Mouse (Mus musculus): ENCODE measurements around the gene Gprc5c. TPM values are rescaled to one million over a fixed set of nuclear protein-coding genes. Genes with fewer than 3 reads are reported as not detected.
A peak's percentile ranks its signal among the peaks of the same experiment; 100 is the strongest.

The Gprc5c gene
- 3.7 and 9.0 TPM in 2 replicates for polyA plus RNA-seq (2014; fragmentation: Nextera tagmentation; extraction: Ambion mirVana)

DNA sequence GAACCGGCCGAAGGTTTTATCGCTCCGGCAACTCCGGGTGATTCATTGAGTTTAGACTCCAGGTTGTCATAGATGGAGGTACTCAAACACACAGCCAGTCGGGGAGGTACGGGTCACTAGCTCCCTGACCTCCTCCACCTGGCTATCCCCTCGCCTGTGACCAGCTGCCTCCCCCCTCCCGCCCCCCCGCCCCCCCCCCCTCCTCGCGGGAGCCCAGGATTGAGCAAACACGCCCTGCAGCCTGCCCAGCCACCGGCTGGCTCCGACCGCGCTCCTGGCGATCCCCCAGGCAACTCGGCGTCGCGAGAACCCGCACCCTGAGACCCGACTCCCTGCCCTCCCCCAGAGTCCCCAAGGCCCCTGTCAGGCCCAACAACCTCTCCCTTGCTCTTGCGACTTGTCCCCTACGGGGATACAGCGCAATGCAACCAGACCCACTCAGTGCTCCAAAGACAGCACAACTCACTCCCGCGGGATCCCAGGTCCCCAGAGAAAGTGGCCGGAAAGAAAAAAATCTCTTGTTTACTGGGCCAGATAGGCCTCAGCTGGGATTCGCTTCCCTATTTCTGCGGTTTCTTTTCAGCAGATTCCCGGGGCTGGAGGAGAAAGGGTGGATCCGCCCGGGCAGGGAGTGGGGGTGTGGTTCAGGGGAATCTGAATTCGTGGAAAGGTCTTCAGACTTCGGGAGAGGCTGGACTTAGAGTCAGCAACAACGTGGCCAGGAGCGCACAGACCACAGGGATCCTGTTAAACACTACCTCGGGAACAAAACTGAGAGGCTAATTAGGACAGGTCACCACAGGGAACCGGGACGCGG is at the start of gene Gprc5c:
Gene Gprc5c (plus strand): TSS at position 701 of the 817 bp plus-strand sequence.
- Histone ChIP-seq H3K9me3 (ENCODE audit: control insufficient read depth, low read length) (no peaks in the 10 kb centered on the region), H3K9ac (replicated peaks; ENCODE audit: low read depth, low read length) (peak within 1 kb of the TSS; percentile 51), H3K4me3 (ENCODE audit: low read depth, low read length) (peak within 1 kb of the TSS; percentile 56), H3K4me2 (ENCODE audit: low read depth, low read length) (peak within 1 kb of the TSS; percentile 99), H3K36me3 (ENCODE audit: control insufficient read depth, insufficient read depth, low read length) (no peaks in the 10 kb centered on the region), H3K4me1 (ENCODE audit: control insufficient read depth, insufficient read depth, low read length) (0 out of 2 replicates have a peak, but pooled peaks cover 13% of the 10 kb centered on the region), H3K27ac (ENCODE audit: low read depth, low read length) (no peak within 1 kb of the TSS), H3K27me3 (ENCODE audit: control insufficient read depth, insufficient read depth, low read length) (peaks cover 31% of the 10 kb centered on the region)
- no peak for ATAC-seq (ENCODE audit: low read depth)
- WGBS, result under 1% methylated on average over 27 of the region's 43 CpGs

GRCm38 (mm10) chr11:114801906-114802305 is 49.0 kb upstream of the Gprc5c start:
- no peak for ATAC-seq (ENCODE audit: low read depth)
- Histone ChIP-seq H3K4me1 (ENCODE audit: control insufficient read depth, insufficient read depth, low read length) (0 out of 2 replicates have a peak, but pooled peaks cover 2% of the 10 kb centered on the region), H3K36me3 (ENCODE audit: control insufficient read depth, insufficient read depth, low read length) (no peaks in the 10 kb centered on the region), H3K4me3 (ENCODE audit: low read depth, low read length) (no peak overlapping the region), H3K27ac (ENCODE audit: low read depth, low read length) (no peak overlapping the region), H3K9ac (replicated peaks; ENCODE audit: low read depth, low read length) (no peak overlapping the region), H3K9me3 (ENCODE audit: control insufficient read depth, low read length) (no peaks in the 10 kb centered on the region), H3K27me3 (ENCODE audit: control insufficient read depth, insufficient read depth, low read length) (no peaks in the 10 kb centered on the region), H3K4me2 (ENCODE audit: low read depth, low read length) (no peak overlapping the region)
- WGBS, result 97% methylated on average over 1 of the region's 1 CpGs

DNA sequence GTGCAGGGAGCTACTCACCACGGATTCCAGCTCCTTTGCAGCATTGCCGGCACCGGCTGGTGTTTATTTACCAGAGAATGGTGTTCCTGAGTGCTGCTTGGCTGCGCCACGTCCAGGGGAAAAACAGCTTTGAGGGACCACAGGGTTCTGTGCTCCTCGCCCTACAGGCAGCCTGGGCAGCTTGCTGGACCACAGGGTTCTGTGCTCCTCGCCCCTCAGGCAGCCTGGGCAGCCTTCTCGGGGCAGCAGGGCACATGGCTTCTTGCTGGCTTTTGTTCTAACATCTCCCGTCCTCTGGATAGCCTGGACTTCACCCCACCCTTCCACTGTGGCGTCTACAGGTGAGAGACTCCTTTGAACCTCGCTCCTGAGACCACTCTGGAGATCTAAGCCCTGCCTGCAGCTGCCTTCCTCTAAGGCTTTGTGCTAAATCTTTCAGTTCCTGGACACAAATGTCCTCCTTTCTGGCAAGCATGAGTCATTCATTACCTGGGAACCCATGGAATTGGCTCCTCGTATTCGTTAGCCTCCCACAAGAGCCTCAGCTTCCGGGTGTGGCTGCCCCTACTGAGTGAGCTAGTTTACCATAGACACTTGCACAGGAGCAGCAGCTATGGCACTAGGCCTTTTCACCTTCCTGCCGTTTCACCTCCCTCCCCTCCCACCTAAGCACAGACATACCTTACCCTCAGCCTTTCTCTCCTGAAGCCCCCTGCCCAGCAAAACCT is 48.2 kb upstream of the Gprc5c start:
- Histone ChIP-seq H3K27ac (ENCODE audit: low read depth, low read length) (no peak overlapping the region), H3K4me3 (ENCODE audit: low read depth, low read length) (no peak overlapping the region), H3K36me3 (ENCODE audit: control insufficient read depth, insufficient read depth, low read length) (no peaks in the 10 kb centered on the region), H3K4me1 (ENCODE audit: control insufficient read depth, insufficient read depth, low read length) (0 out of 2 replicates have a peak, but pooled peaks cover 6% of the 10 kb centered on the region), H3K9ac (replicated peaks; ENCODE audit: low read depth, low read length) (no peak overlapping the region), H3K9me3 (ENCODE audit: control insufficient read depth, low read length) (no peaks in the 10 kb centered on the region), H3K27me3 (ENCODE audit: control insufficient read depth, insufficient read depth, low read length) (no peaks in the 10 kb centered on the region), H3K4me2 (ENCODE audit: low read depth, low read length) (no peak overlapping the region)
- no peak for ATAC-seq (ENCODE audit: low read depth)
- 66% methylated on average over 15 of the region's 15 CpGs for WGBS

DNA sequence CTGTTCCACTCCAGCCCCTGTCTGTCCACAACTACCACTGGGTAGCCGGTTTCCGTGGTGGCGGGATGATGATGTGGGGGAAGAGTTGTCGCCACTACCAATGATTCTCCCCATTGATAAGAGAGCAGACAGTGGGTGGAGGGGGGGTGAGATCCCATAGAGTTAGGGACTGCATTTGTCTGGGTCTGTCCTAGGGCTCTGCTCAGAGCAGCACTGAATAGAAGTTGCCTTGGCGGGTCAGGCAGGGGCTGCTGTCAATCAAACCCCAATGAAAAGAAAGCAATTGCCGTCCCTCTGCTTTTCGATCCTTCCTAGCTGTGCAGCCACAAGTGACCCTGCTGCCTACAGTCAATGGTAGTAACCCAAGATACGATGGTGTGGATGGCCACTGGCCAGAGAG is 47.0 kb upstream of the Gprc5c start:
- H3K36me3 ChIP-seq (ENCODE audit: control insufficient read depth, insufficient read depth, low read length), result no peaks in the 10 kb centered on the region
- ATAC-seq (ENCODE audit: low read depth), result 0 out of 2 replicates have a peak, but pooled peaks have one; percentile 46
- no peak overlapping the region for H3K4me3 ChIP-seq (ENCODE audit: low read depth, low read length)
- H3K9ac ChIP-seq (replicated peaks; ENCODE audit: low read depth, low read length), result no peak overlapping the region
- WGBS, result 17% methylated on average over 8 of the region's 8 CpGs
- no peak overlapping the region for H3K4me2 ChIP-seq (ENCODE audit: low read depth, low read length)
- H3K27me3 ChIP-seq (ENCODE audit: control insufficient read depth, insufficient read depth, low read length), result no peaks in the 10 kb centered on the region
- H3K9me3 ChIP-seq (ENCODE audit: control insufficient read depth, low read length), result no peaks in the 10 kb centered on the region
- 0 out of 2 replicates have a peak, but pooled peaks cover 6% of the 10 kb centered on the region for H3K4me1 ChIP-seq (ENCODE audit: control insufficient read depth, insufficient read depth, low read length)
- no peak overlapping the region for H3K27ac ChIP-seq (ENCODE audit: low read depth, low read length)

GRCm38 (mm10) chr11:114807025-114807424 is 43.9 kb upstream of the Gprc5c start:
- no peak overlapping the region for H3K4me2 ChIP-seq (ENCODE audit: low read depth, low read length)
- 0 out of 2 replicates have a peak, but pooled peaks cover 6% of the 10 kb centered on the region for H3K4me1 ChIP-seq (ENCODE audit: control insufficient read depth, insufficient read depth, low read length)
- no peaks in the 10 kb centered on the region for H3K9me3 ChIP-seq (ENCODE audit: control insufficient read depth, low read length)
- H3K9ac ChIP-seq (replicated peaks; ENCODE audit: low read depth, low read length), result no peak overlapping the region
- ATAC-seq (ENCODE audit: low read depth), result no peak
- H3K27ac ChIP-seq (ENCODE audit: low read depth, low read length), result no peak overlapping the region
- H3K4me3 ChIP-seq (ENCODE audit: low read depth, low read length), result no peak overlapping the region
- 28% methylated on average over 2 of the region's 2 CpGs for WGBS
- no peaks in the 10 kb centered on the region for H3K36me3 ChIP-seq (ENCODE audit: control insufficient read depth, insufficient read depth, low read length)
- no peaks in the 10 kb centered on the region for H3K27me3 ChIP-seq (ENCODE audit: control insufficient read depth, insufficient read depth, low read length)

GRCm38 (mm10) chr11:114807686-114808427 is 43.1 kb upstream of the Gprc5c start:
- no peak overlapping the region for H3K9ac ChIP-seq (replicated peaks; ENCODE audit: low read depth, low read length)
- no peak overlapping the region for H3K4me2 ChIP-seq (ENCODE audit: low read depth, low read length)
- no peaks in the 10 kb centered on the region for H3K9me3 ChIP-seq (ENCODE audit: control insufficient read depth, low read length)
- H3K27ac ChIP-seq (ENCODE audit: low read depth, low read length), result no peak overlapping the region
- WGBS, result 24% methylated on average over 14 of the region's 14 CpGs
- no peaks in the 10 kb centered on the region for H3K27me3 ChIP-seq (ENCODE audit: control insufficient read depth, insufficient read depth, low read length)
- 0 out of 2 replicates have a peak, but pooled peaks have one; percentile 16 for ATAC-seq (ENCODE audit: low read depth)
- no peak overlapping the region for H3K4me3 ChIP-seq (ENCODE audit: low read depth, low read length)
- H3K36me3 ChIP-seq (ENCODE audit: control insufficient read depth, insufficient read depth, low read length), result no peaks in the 10 kb centered on the region
- H3K4me1 ChIP-seq (ENCODE audit: control insufficient read depth, insufficient read depth, low read length), result 0 out of 2 replicates have a peak, but pooled peaks cover 6% of the 10 kb centered on the region

- H3K4me1 ChIP-seq (ENCODE audit: control insufficient read depth, insufficient read depth, low read length), result 0 out of 2 replicates have a peak, but pooled peaks cover 3% of the 10 kb centered on the region
- no peak overlapping the region for H3K27ac ChIP-seq (ENCODE audit: low read depth, low read length)
- ATAC-seq (ENCODE audit: low read depth), result no peak
- no peaks in the 10 kb centered on the region for H3K36me3 ChIP-seq (ENCODE audit: control insufficient read depth, insufficient read depth, low read length)
- no peak overlapping the region for H3K4me3 ChIP-seq (ENCODE audit: low read depth, low read length)
- H3K4me2 ChIP-seq (ENCODE audit: low read depth, low read length), result no peak overlapping the region
- H3K9ac ChIP-seq (replicated peaks; ENCODE audit: low read depth, low read length), result no peak overlapping the region
- WGBS, result 88% methylated on average over 1 of the region's 1 CpGs
- H3K27me3 ChIP-seq (ENCODE audit: control insufficient read depth, insufficient read depth, low read length), result no peaks in the 10 kb centered on the region
- H3K9me3 ChIP-seq (ENCODE audit: control insufficient read depth, low read length), result no peaks in the 10 kb centered on the region
Observed at GRCm38 (mm10) chr11:114809371-114809770, 41.6 kb upstream of the Gprc5c start.

DNA sequence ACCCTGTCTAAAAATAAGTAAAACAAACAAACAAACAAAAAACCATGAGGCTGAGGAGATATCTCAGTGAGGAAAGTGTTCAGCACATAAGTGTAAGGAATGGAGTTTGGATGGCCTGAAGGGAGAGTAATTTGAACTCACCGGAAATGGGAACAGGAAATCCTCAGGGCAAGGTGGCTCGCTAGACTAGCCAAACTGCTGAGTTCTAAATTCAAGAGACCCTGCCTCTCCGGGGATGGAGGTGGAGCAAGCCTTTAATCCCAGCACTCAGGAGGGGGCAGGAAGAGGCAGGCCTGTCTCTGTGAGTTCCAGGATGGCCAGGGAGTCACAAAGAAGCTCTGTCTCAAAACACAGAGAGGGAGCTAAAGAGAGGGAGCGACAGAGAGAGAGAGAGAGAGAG is 40.6 kb upstream of the Gprc5c start:
- Histone ChIP-seq H3K27me3 (ENCODE audit: control insufficient read depth, insufficient read depth, low read length) (no peaks in the 10 kb centered on the region), H3K4me1 (ENCODE audit: control insufficient read depth, insufficient read depth, low read length) (0 out of 2 replicates have a peak, but pooled peaks cover 3% of the 10 kb centered on the region), H3K9me3 (ENCODE audit: control insufficient read depth, low read length) (no peaks in the 10 kb centered on the region), H3K4me2 (ENCODE audit: low read depth, low read length) (no peak overlapping the region), H3K27ac (ENCODE audit: low read depth, low read length) (no peak overlapping the region), H3K4me3 (ENCODE audit: low read depth, low read length) (no peak overlapping the region), H3K36me3 (ENCODE audit: control insufficient read depth, insufficient read depth, low read length) (no peaks in the 10 kb centered on the region), H3K9ac (replicated peaks; ENCODE audit: low read depth, low read length) (no peak overlapping the region)
- no peak for ATAC-seq (ENCODE audit: low read depth)
- 29% methylated on average over 4 of the region's 4 CpGs for WGBS

Measured in neural tube, embryonic 14.5 days (tissue).